Mouse (Mus musculus) thymus, postnatal 14 days (tissue): ENCODE data around the gene Cacng6.
A peak's percentile ranks its signal among the peaks of the same experiment; 100 is the strongest.

Experiments
- DNase-seq: peaks from one replicate; pipeline ENCODE4 v3.0.0; 2021

Gene Cacng6

GRCm38 (mm10) chr7:3421297-3421696 is 2.7 kb upstream of the Cacng6 start:
- DNase-seq = no peak

DNA sequence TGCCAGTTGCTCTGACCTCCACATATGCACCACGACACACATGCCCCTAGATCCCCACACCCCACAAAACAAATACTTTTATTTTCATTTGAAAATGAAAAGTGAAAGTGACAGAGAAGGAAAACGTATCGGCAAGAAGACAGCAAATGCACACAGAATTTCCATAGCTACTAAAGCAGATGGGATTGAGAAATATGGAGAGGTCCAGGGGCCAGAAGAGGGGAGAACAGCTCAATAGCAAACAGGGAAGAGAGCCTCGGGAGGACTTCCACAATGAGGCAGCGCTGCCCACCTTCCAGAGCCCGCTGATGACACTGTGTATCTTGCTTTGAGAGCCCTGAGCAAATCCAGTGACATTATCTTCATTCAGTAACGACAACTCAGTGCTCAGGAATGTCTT is 1.9 kb upstream of the Cacng6 start:
- DNase-seq = no peak

GRCm38 (mm10) chr7:3423430-3423829 is 565 bp upstream of the Cacng6 start:
- no peak for DNase-seq

GRCm38 (mm10) chr7:3425141-3425540 is 1.1 kb downstream of the Cacng6 start:
- DNase-seq = no peak

GRCm38 (mm10) chr7:3430161-3430560 is 6.2 kb downstream of the Cacng6 start:
- DNase-seq = no peak

GRCm38 (mm10) chr7:3432066-3432465 is 8.1 kb downstream of the Cacng6 start:
- no peak for DNase-seq

DNA sequence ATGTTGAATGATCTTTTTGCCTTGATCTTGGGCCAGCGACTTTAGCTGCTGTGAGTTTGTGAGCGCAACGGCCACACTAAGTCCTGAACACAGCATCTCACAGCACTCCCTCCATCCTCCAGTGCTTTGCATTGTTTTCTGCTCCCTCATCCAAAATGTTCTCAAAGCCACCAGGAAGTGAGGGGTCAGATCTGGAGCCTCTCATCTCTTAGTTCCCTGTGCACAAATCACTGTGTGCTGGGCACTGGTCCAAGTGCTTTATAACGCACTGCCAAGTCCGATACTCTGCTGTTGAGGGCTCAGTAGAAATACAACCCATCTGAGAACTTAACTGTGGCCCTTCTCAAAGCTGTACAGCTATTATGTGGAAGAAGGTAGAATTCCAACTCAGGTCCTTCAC is 13.9 kb downstream of the Cacng6 start:
- no peak for DNase-seq

GRCm38 (mm10) chr7:3439984-3440383 is 16.0 kb downstream of the Cacng6 start:
- no peak for DNase-seq

DNA sequence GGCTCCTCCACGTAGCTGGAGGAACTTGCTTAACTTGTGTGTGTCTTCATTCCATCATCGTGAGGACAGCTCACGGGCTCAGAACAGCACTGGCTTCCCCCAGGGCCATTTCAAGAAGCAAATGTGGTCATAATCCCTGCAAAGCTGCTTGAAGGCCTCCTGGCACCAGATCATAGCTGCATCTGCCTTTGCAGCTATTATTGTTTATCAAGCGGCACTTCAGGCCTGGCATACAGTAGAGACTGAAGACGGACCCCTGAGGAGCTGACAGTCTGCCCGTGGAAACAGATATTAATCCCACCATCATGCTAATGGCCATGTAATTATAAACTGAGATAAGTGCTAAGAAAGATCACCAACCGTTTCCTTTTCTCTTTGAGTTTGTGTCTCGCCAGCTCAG is 16.5 kb downstream of the Cacng6 start:
- no peak for DNase-seq

- DNase-seq = peak; percentile 56
Measured at GRCm38 (mm10) chr7:3442476-3443062, 18.6 kb downstream of the Cacng6 start.

DNA sequence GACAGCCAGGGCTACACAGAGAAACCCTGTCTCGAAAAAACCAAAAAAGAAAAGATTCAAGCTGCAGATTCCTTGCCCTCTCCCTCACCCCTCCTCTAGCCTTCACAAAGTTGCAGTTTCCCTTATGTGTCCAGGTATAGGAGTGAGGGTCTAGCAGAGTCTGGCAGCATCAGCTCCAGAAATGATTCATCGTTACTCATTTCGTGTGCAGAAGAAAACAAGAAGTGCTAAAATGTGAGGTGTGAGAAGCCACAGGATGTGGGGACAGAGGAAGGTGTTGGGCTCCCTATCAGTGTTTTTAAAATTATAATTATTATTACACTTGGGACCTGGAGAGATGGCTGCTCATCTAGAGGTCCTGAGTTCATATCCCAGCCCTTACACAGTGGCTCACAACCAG is 20.7 kb downstream of the Cacng6 start:
- no peak for DNase-seq

GRCm38 (mm10) chr7:3446584-3446983 is 22.6 kb downstream of the Cacng6 start:
- DNase-seq = no peak

GRCm38 (mm10) chr7:3447026-3447425 is 23.0 kb downstream of the Cacng6 start:
- DNase-seq = no peak

- peak; percentile 78 for DNase-seq
Measured at GRCm38 (mm10) chr7:3448737-3449454, 24.9 kb downstream of the Cacng6 start.

- no peak for DNase-seq
Measured at GRCm38 (mm10) chr7:3450671-3451070, 26.7 kb downstream of the Cacng6 start.

- DNase-seq = no peak
Measured at GRCm38 (mm10) chr7:3451161-3451560, 27.2 kb downstream of the Cacng6 start.

GRCm38 (mm10) chr7:3452821-3453485 is 29.0 kb downstream of the Cacng6 start:
- DNase-seq = no peak

GRCm38 (mm10) chr7:3453486-3454183 is 29.6 kb downstream of the Cacng6 start:
- no peak for DNase-seq

- DNase-seq = no peak
Measured at GRCm38 (mm10) chr7:3457111-3457840, 33.3 kb downstream of the Cacng6 start.

DNA sequence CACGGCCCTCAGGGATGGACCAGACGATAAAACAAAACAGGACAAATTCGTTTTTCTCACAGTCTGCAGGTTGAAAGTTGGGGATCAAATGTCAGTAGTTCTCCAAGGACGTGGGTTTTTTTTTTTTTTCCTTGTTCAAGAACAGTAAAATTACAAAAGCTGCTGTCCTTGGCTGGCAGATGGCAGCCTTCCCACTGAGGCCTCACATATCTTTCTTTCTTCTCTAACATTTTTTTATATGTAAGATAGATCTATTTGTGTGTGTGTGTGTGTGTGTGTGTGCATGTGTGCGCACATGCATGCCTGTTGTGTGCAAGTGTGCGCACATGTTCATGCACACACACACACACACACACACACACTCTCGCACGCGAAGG is 33.8 kb downstream of the Cacng6 start:
- no peak for DNase-seq

- no peak for DNase-seq
Measured at GRCm38 (mm10) chr7:3460261-3460660, 36.3 kb downstream of the Cacng6 start.

DNA sequence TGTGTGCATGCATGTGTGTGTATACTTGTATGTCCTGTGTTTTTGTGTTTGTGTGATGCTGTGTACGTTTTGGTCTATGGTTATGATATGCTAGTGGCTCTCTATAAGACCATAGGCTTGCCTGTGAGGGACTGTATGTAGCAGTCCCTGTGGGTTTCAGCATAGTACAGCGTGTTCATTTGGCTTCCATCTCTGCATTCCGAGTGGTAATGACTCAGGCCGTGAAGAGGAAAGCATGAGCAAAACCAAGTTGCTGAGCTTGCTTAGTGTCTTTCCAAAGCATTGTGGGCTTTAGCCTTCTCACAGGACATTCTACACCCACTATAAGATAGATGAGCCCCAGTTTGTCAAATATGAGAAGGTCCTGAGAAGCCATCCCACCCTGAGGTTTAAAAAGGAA is 39.3 kb downstream of the Cacng6 start:
- DNase-seq = no peak

GRCm38 (mm10) chr7:3468614-3469013 is 44.6 kb downstream of the Cacng6 start:
- no peak for DNase-seq
